Mouse (Mus musculus) embryonic facial prominence, embryonic 10.5 days (tissue): ENCODE data around the gene Gcnt1. TPM values are rescaled to one million over a fixed set of nuclear protein-coding genes. Genes with fewer than 3 reads are reported as not detected.

Source experiments
- polyA plus RNA-seq: library from polyadenylated mRNA; unstranded; fragments of >200 nt; fragmentation: Nextera tagmentation; extraction: Ambion mirVana; gene quantifications from 2 replicates; pipeline ENCODE4 v1.2.1, GENCODE M21; 2016

Gene Gcnt1
- polyA plus RNA-seq, 1 experiment from 2014 or later = 3.0 TPM

Other genes with a start within 250 kb of the Gcnt1 start
- gene Rfk, start 21.2 kb upstream of the Gcnt1 start, polyA plus RNA-seq = 62.1 and 69.7 TPM in 2 replicates